Mouse (Mus musculus) adrenal gland, postnatal 36 days (tissue): ENCODE measurements around the gene Rbfox3. TPM values are rescaled to one million over a fixed set of nuclear protein-coding genes. Genes with fewer than 3 reads are reported as not detected.
A peak's percentile ranks its signal among the peaks of the same experiment; 100 is the strongest.

ENCODE experiments used
- DNase-seq, 2 experiments: peaks; one replicate each; pipeline ENCODE4 v3.0.0; 2021; ENCODE audit warnings: mixed read lengths in 1 of 2
- long read RNA-seq, 2 experiments: library from polyadenylated mRNA; stranded (forward); transcript quantifications; one replicate each; pipeline ENCODE4 v2.0.0; 2021; ENCODE audit warnings: borderline sequencing depth in 2 of 2
- total RNA-seq, 2 experiments: library from RNA; stranded (reverse); gene quantifications; 2 replicates each; pipeline ENCODE4 v1.2.3; 2021

The Rbfox3 gene
- 1 to 10 TPM; 5.5 to 6.0 TPM for total RNA-seq
- long read RNA-seq, experiment 1, partial matches to known transcripts: 2 of 12 reads
- long read RNA-seq, experiment 1, other reads (novel, unspliced or antisense): 10 of 12 reads
- long read RNA-seq, experiment 2, partial matches to known transcripts: 0 of 5 reads
- long read RNA-seq, experiment 2, other reads (novel, unspliced or antisense): 4 of 5 reads

- DNase-seq: no peak
Measured at GRCm38 (mm10) chr11:118911307-118912070, at the start of gene Rbfox3. TSS of gene Rbfox3 (minus strand) at chr11:118911597.

GRCm38 (mm10) chr11:118960649-118961048, 49.3 kb upstream of the Rbfox3 start:
- DNase-seq: no peak

- peak in 1 of 2 experiments; percentile 9 for DNase-seq
Measured at GRCm38 (mm10) chr11:118957070-118957471, 45.7 kb upstream of the Rbfox3 start.

GRCm38 (mm10) chr11:118955016-118955415, 43.6 kb upstream of the Rbfox3 start:
- DNase-seq: no peak

GRCm38 (mm10) chr11:118945868-118946267, 34.5 kb upstream of the Rbfox3 start:
- no peak for DNase-seq

GRCm38 (mm10) chr11:118941268-118941667, 29.9 kb upstream of the Rbfox3 start:
- DNase-seq: no peak

GRCm38 (mm10) chr11:118940539-118940938, 29.1 kb upstream of the Rbfox3 start:
- DNase-seq: no peak

- no peak for DNase-seq
Measured at GRCm38 (mm10) chr11:118939731-118940130, 28.3 kb upstream of the Rbfox3 start.

- DNase-seq: no peak
Measured at GRCm38 (mm10) chr11:118934925-118935324, 23.5 kb upstream of the Rbfox3 start.

- DNase-seq: no peak
Measured at GRCm38 (mm10) chr11:118927081-118927480, 15.7 kb upstream of the Rbfox3 start.

- no peak for DNase-seq
Measured at GRCm38 (mm10) chr11:118921852-118922251, 10.5 kb upstream of the Rbfox3 start.

GRCm38 (mm10) chr11:118916423-118917030, 5.1 kb upstream of the Rbfox3 start:
- DNase-seq: no peak

- DNase-seq: no peak
Measured at GRCm38 (mm10) chr11:118915888-118916287, 4.5 kb upstream of the Rbfox3 start.

GRCm38 (mm10) chr11:118912686-118913085, 1.3 kb upstream of the Rbfox3 start:
- no peak for DNase-seq

- DNase-seq: no peak
Measured at GRCm38 (mm10) chr11:118910756-118911155, 641 bp downstream of the Rbfox3 start.

- no peak for DNase-seq
Measured at GRCm38 (mm10) chr11:118909814-118910201, 1.6 kb downstream of the Rbfox3 start.

- DNase-seq: no peak
Measured at GRCm38 (mm10) chr11:118908981-118909813, 2.2 kb downstream of the Rbfox3 start.

GRCm38 (mm10) chr11:118908431-118908980, 2.9 kb downstream of the Rbfox3 start:
- no peak for DNase-seq

GRCm38 (mm10) chr11:118907471-118908401, 3.7 kb downstream of the Rbfox3 start:
- no peak for DNase-seq

- no peak for DNase-seq
Measured at GRCm38 (mm10) chr11:118906824-118907470, 4.5 kb downstream of the Rbfox3 start.
